Mouse (Mus musculus) hindbrain, postnatal 0 days (tissue): ENCODE measurements at regions not wholly inside any gene's neighbourhood (a gene's known extent, or its start where the extent isn't known, plus 50 kb on each side); places are given as distances from the start of the nearest gene placed in this dataset.

Source experiments
- ATAC-seq: fragments of 200-750 bp; cut with Nextera tagmentation; 2 replicates; pipeline ENCODE4 v1.8.0; 2017; ENCODE audit warnings: mild to moderate bottlenecking, moderate TSS enrichment, moderate library complexity
- DNase-seq: peaks from one replicate; pipeline ENCODE4 v3.0.0-alpha.2; 2015; ENCODE audit warnings: low spot score
- H3K27ac ChIP-seq: fragments of 300-500 bp; sonication (generic); 2 replicates; pipeline ENCODE4 v1.5.1; 2014; ENCODE audit warnings: mild to moderate bottlenecking
- H3K27me3 ChIP-seq: fragments of 300-500 bp; sonication (generic); 2 replicates; pipeline ENCODE4 v1.6.1; 2014; ENCODE audit warnings: low read length, mixed read lengths; ENCODE audit not compliant: insufficient read depth
- H3K36me3 ChIP-seq: fragments of 300-500 bp; sonication (generic); 2 replicates; pipeline ENCODE4 v1.6.1; 2014; ENCODE audit warnings: low read length, mixed read lengths; ENCODE audit not compliant: insufficient read depth
- H3K4me1 ChIP-seq: fragments of 300-500 bp; sonication (generic); 2 replicates; pipeline ENCODE4 v1.6.1; 2014; ENCODE audit warnings: antibody characterized with exemption, low read length, mixed read lengths; ENCODE audit not compliant: insufficient read depth
- H3K4me2 ChIP-seq: fragments of 300-500 bp; sonication (generic); 2 replicates; pipeline ENCODE4 v1.6.1; 2014; ENCODE audit warnings: low read depth, mild to moderate bottlenecking, low read length, moderate library complexity, mixed read lengths
- H3K4me3 ChIP-seq: fragments of 300-500 bp; sonication (generic); 2 replicates; pipeline ENCODE4 v1.5.1; 2014; ENCODE audit warnings: low read length
- H3K9ac ChIP-seq: fragments of 300-500 bp; sonication (generic); replicated peaks from 2 replicates; pipeline ENCODE4 v1.6.1; 2014; ENCODE audit warnings: mild to moderate bottlenecking, low read length, moderate library complexity, mixed read lengths
- H3K9me3 ChIP-seq: fragments of 300-500 bp; sonication (generic); 2 replicates; pipeline ENCODE4 v1.6.1; 2016; ENCODE audit warnings: low read length, mixed read lengths
- CTCF ChIP-seq: IDR thresholded peaks from 2 replicates; pipeline ENCODE4 v1.5.1; 2016; ENCODE audit warnings: antibody characterized with exemption, control low read depth, low read depth
- WGBS: fragments of 180-500 bp; shearing (Covaris S2); extraction: QIAGEN DNeasy Blood & Tissue Kit; methylation state at CpG from one replicate; pipeline ENCODE4 v1.1.7; 2014; 5-methylcytosine and 5-hydroxymethylcytosine counted together

GRCm38 (mm10) chr10:99440169-99440568, 177.1 kb downstream of the Dusp6 start:
- Histone ChIP-seq H3K4me3 (no peak overlapping the region), H3K4me1 (no peaks in the 10 kb centered on the region), H3K4me2 (no peak overlapping the region), H3K27ac (no peak overlapping the region), H3K9me3 (no peaks in the 10 kb centered on the region), H3K36me3 (no peaks in the 10 kb centered on the region), H3K9ac (no peak overlapping the region), H3K27me3 (no peaks in the 10 kb centered on the region)
- ATAC-seq (no peak), DNase-seq (no peak)
- no peak for TF ChIP-seq CTCF
- WGBS = 87% methylated on average over 5 of the region's 5 CpGs

- no peak for TF ChIP-seq CTCF
- ATAC-seq (no peak), DNase-seq (peak; percentile 78)
- Histone ChIP-seq H3K36me3 (no peaks in the 10 kb centered on the region), H3K4me3 (no peak overlapping the region), H3K4me2 (no peak overlapping the region), H3K9me3 (no peaks in the 10 kb centered on the region), H3K4me1 (no peaks in the 10 kb centered on the region), H3K27me3 (no peaks in the 10 kb centered on the region), H3K27ac (no peak overlapping the region), H3K9ac (no peak overlapping the region)
- 35% methylated on average over 6 of the region's 6 CpGs for WGBS
Measured at GRCm38 (mm10) chr10:99441014-99441413, 178.0 kb downstream of the Dusp6 start.

DNA sequence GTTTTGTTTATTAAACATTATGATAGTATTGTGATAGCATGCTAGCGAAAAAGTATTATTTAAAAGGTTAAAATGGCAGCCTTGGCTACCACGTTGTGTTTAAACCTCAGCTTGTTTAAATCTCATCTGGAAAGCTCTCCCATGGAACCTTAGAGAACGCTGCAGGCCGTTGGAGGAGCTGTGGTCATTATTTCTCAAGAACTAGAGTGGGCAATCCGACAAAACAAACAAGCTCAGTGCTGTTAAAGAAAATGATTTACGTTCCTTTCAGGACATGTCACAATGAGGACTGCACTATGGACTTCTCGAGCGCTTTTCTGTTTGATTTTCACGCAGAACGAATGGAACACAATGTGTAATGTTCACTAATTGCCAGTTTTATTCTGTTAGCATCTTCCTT, 178.9 kb downstream of the Dusp6 start:
- no peak overlapping the region for H3K9ac ChIP-seq
- no peak for TF ChIP-seq CTCF
- H3K27ac ChIP-seq = no peak overlapping the region
- H3K27me3 ChIP-seq = no peaks in the 10 kb centered on the region
- no peaks in the 10 kb centered on the region for H3K9me3 ChIP-seq
- H3K4me2 ChIP-seq = no peak overlapping the region
- WGBS = 46% methylated on average over 10 of the region's 10 CpGs
- DNase-seq (peak; percentile 17), ATAC-seq (no peak)
- no peaks in the 10 kb centered on the region for H3K4me1 ChIP-seq
- no peaks in the 10 kb centered on the region for H3K36me3 ChIP-seq
- no peak overlapping the region for H3K4me3 ChIP-seq

DNA sequence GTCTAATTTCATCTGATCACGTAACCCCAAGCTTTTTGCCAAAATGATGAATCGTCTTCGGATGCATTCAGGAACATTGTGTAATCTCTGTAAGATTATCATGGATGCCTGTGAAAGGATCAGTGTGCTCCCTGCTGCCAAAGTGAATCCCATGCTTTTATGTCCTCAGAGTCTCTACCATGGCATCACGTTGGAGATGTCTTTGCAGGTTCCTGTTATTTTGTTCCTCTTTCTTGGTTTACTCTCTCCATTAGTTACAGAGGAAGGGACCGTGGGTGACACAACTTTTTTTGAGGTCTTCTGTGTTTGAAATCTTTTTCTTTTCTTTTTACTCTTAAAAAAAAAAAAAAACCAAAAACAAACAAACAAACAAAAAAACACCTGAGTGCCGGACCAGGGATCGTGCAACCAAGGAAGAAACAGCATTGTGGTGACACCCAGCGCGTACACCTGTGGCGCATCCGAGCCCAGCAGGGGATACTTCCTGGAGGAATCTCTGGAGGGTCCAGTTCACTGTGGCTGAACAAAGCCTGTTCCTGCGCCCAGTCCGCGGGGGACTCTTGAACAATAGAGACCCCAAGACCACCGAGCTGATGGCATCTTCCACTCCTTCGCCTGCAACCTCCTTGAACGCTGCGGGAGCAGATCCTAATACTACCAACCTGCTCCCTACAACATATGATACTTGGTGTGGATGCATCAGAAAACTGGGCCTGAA, 180.6 kb downstream of the Dusp6 start:
- DNase-seq (no peak), ATAC-seq (no peak)
- no peak overlapping the region for H3K4me2 ChIP-seq
- no peaks in the 10 kb centered on the region for H3K4me1 ChIP-seq
- no peak overlapping the region for H3K9ac ChIP-seq
- 89% methylated on average over 18 of the region's 18 CpGs for WGBS
- no peak for TF ChIP-seq CTCF
- H3K9me3 ChIP-seq = no peaks in the 10 kb centered on the region
- H3K27ac ChIP-seq = no peak overlapping the region
- no peaks in the 10 kb centered on the region for H3K36me3 ChIP-seq
- no peaks in the 10 kb centered on the region for H3K27me3 ChIP-seq
- H3K4me3 ChIP-seq = no peak overlapping the region

GRCm38 (mm10) chr10:99450714-99451625, 187.9 kb downstream of the Dusp6 start:
- Histone ChIP-seq H3K27me3 (no peaks in the 10 kb centered on the region), H3K4me1 (no peaks in the 10 kb centered on the region), H3K4me2 (no peak overlapping the region), H3K27ac (no peak overlapping the region), H3K9ac (no peak overlapping the region), H3K4me3 (no peak overlapping the region), H3K36me3 (no peaks in the 10 kb centered on the region), H3K9me3 (no peaks in the 10 kb centered on the region)
- peak; percentile 63; the same call in 1 of the 2 replicates for ATAC-seq
- 29% methylated on average over 9 of the region's 9 CpGs for WGBS
- DNase-seq = peak; percentile 47
- no peak for TF ChIP-seq CTCF

DNA sequence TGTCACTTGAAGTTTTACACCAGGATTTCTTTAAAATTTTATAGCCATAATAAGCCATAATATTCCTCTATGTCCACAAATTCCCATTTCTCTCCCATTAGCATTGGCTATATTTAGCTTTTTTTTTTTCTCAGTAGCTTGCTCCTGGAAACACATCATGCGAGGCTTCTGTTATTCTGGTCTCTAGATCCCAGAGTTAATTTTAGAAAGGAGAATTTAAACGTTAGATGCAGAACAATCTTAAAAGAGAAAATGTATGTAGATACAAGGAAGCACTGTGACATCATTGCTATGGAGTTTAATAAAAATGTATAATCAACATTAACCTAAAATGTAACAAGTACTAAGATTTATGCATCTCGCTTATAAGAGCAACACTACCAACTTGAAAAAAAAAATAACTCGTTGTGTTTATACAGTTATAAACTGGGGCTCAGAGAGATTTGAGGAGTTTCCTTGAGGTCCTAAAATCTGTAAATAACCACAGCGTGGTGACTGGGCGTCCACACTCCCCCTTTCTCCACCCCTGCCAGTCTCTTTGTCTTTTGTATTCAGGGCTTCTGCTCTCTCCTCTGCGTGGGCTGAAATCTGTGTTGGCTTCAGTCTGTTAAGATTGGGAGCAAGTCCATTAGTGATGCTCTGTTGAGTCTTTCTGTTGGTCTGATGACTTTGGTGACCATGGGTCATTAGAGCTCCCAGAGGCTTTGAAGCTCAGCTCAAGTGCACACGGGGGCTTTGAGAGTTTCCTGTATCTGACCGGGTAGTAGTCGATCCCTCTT, 188.8 kb downstream of the Dusp6 start:
- Histone ChIP-seq H3K4me1 (no peaks in the 10 kb centered on the region), H3K4me3 (no peak overlapping the region), H3K4me2 (0 out of 2 replicates have a peak overlapping the region, but pooled peaks have one; percentile 2), H3K36me3 (no peaks in the 10 kb centered on the region), H3K9ac (no peak overlapping the region), H3K27ac (no peak overlapping the region), H3K27me3 (no peaks in the 10 kb centered on the region), H3K9me3 (no peaks in the 10 kb centered on the region)
- 12% methylated on average over 10 of the region's 10 CpGs for WGBS
- no peak for TF ChIP-seq CTCF
- ATAC-seq (peak; percentile 56; the same call in 1 of the 2 replicates), DNase-seq (peak; percentile 27)
